Mouse (Mus musculus) liver, adult 2 months (tissue): Measurements from ENCODE around the gene Lingo3. TPM values are rescaled to one million over a fixed set of nuclear protein-coding genes. Genes with fewer than 3 reads are reported as not detected.
"Not testable (repeated sequence)": the region's sequence is repeated elsewhere in the genome, so short reads cannot be mapped to it uniquely, and the experiment has no call there.

Experiments
- DNase-seq: peaks from one replicate; pipeline ENCODE4 v3.0.0-alpha.2; 2011; ENCODE audit warnings: low read depth, low spot score; ENCODE audit errors: extremely low read depth
- H3K27ac ChIP-seq: fragments of 200-500 bp; replicated peaks from 2 replicates; pipeline ENCODE4 v1.5.1; 2012; ENCODE audit warnings: low read depth, mild to moderate bottlenecking, control low read depth, inconsistent platforms, low read length; ENCODE audit not compliant: insufficient read depth
- H3K27me3 ChIP-seq: fragments of 200-500 bp; 2 replicates; pipeline ENCODE4 v1.6.1; 2012; ENCODE audit warnings: mild to moderate bottlenecking, moderate library complexity, low read length, inconsistent platforms; ENCODE audit not compliant: control insufficient read depth, insufficient read depth
- H3K36me3 ChIP-seq: fragments of 200-500 bp; 2 replicates; pipeline ENCODE4 v1.6.1; 2012; ENCODE audit warnings: low read length, inconsistent platforms; ENCODE audit not compliant: control insufficient read depth, insufficient read depth
- H3K4me1 ChIP-seq: fragments of 200-500 bp; 2 replicates; pipeline ENCODE4 v1.6.1; 2011; ENCODE audit warnings: low read length; ENCODE audit not compliant: control insufficient read depth, insufficient read depth
- H3K4me3 ChIP-seq: fragments of 200-500 bp; 2 replicates; pipeline ENCODE4 v1.5.1; 2011; ENCODE audit warnings: low read depth, mild to moderate bottlenecking, control low read depth, low read length, moderate library complexity; ENCODE audit not compliant: insufficient read depth
- H3K79me2 ChIP-seq: fragments of 200-500 bp; 2 replicates; pipeline ENCODE4 v1.6.1; 2012; ENCODE audit warnings: inconsistent platforms, mild to moderate bottlenecking, low read length, moderate library complexity; ENCODE audit not compliant: control insufficient read depth, insufficient read depth
- H3K9ac ChIP-seq: fragments of 200-500 bp; 2 replicates; pipeline ENCODE4 v1.6.1; 2012; ENCODE audit warnings: low read depth, mild to moderate bottlenecking, control low read depth, inconsistent platforms, low read length
- CTCF ChIP-seq: fragments of 200-500 bp; IDR thresholded peaks from 2 replicates; pipeline ENCODE4 v1.5.1; 2011; ENCODE audit warnings: low read depth, low read length, control low read depth
- POLR2A ChIP-seq: fragments of 200-500 bp; IDR thresholded peaks from 2 replicates; pipeline ENCODE4 v1.6.1; 2011; ENCODE audit warnings: low read length, control low read depth; ENCODE audit not compliant: insufficient read depth; ENCODE audit errors: extremely low read depth
- WGBS: fragments of 180-500 bp; shearing (Covaris S2); methylation state at CpG from one replicate; pipeline ENCODE4 v1.1.7; 2018; 5-methylcytosine and 5-hydroxymethylcytosine counted together
- polyA plus RNA-seq: library from polyadenylated mRNA; depleted of rRNA; stranded (reverse); fragments of >200 nt; gene quantifications from 2 replicates; pipeline ENCODE4 v1.2.3, GENCODE M21; 2012
- total RNA-seq: library from RNA; depleted of rRNA; stranded (reverse); fragments of >200 nt; gene quantifications from 2 replicates; pipeline ENCODE4 v1.2.3, GENCODE M21; 2014

Gene Lingo3
- total and polyA plus RNA-seq, 2 experiments: 0.05 TPM; not detected in 1

DNA sequence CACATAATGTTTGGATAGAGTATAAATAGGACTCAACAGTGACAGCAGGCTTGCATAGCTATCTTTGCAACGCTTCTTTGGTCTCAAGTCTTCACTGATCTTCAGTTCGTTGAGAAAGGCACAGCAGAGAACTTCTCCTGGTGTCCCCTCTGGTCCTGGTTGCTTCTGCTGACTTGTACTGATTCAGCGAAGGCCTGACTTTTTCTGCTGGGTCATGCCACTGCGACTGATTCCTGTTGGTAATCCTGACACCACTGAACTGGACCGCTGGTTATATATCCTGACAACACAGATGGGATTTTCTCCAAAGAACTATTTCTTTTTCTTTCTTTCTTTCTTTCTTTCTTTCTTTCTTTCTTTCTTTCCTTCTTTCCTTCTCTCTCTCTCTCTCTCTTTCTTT is 21.3 kb downstream of the Lingo3 start:
- DNase-seq: no peak
- Histone ChIP-seq H3K4me1 (peaks cover 16% of the 10 kb centered on the region), H3K27me3 (no peaks in the 10 kb centered on the region), H3K27ac (no peak overlapping the region), H3K79me2 (peaks cover 10% of the 10 kb centered on the region; the same call in 1 of the 2 replicates), H3K4me3 (no peak overlapping the region), H3K36me3 (no peaks in the 10 kb centered on the region), H3K9ac (no peak overlapping the region)
- WGBS: 85% methylated on average over 5 of the region's 5 CpGs
- TF ChIP-seq POLR2A: no peak

GRCm38 (mm10) chr10:80821991-80822390 is 21.8 kb downstream of the Lingo3 start:
- no peaks in the 10 kb centered on the region for H3K27me3 ChIP-seq
- H3K4me1 ChIP-seq: peaks cover 16% of the 10 kb centered on the region
- no peak overlapping the region for H3K9ac ChIP-seq
- peak; percentile 31 for DNase-seq
- WGBS: 45% methylated on average over 2 of the region's 2 CpGs
- H3K4me3 ChIP-seq: no peak overlapping the region
- H3K36me3 ChIP-seq: no peaks in the 10 kb centered on the region
- peaks cover 4% of the 10 kb centered on the region; the same call in 1 of the 2 replicates for H3K79me2 ChIP-seq
- TF ChIP-seq CTCF: 0 out of 2 replicates have a peak, but pooled peaks have one; percentile 13
- TF ChIP-seq POLR2A: no peak
- H3K27ac ChIP-seq: no peak overlapping the region

- TF ChIP-seq POLR2A: no peak
- TF ChIP-seq CTCF: no peak
- no peaks in the 10 kb centered on the region for H3K36me3 ChIP-seq
- peaks cover 12% of the 10 kb centered on the region for H3K4me1 ChIP-seq
- 10% methylated on average over 3 of the region's 3 CpGs for WGBS
- DNase-seq: peak; percentile 98
- no peaks in the 10 kb centered on the region for H3K27me3 ChIP-seq
- H3K9ac ChIP-seq: no peak overlapping the region
- H3K27ac ChIP-seq: peak overlapping the region; percentile 65
- no peaks in the 10 kb centered on the region for H3K79me2 ChIP-seq
- no peak overlapping the region for H3K4me3 ChIP-seq
Observed at GRCm38 (mm10) chr10:80819406-80819805, 24.4 kb downstream of the Lingo3 start.

DNA sequence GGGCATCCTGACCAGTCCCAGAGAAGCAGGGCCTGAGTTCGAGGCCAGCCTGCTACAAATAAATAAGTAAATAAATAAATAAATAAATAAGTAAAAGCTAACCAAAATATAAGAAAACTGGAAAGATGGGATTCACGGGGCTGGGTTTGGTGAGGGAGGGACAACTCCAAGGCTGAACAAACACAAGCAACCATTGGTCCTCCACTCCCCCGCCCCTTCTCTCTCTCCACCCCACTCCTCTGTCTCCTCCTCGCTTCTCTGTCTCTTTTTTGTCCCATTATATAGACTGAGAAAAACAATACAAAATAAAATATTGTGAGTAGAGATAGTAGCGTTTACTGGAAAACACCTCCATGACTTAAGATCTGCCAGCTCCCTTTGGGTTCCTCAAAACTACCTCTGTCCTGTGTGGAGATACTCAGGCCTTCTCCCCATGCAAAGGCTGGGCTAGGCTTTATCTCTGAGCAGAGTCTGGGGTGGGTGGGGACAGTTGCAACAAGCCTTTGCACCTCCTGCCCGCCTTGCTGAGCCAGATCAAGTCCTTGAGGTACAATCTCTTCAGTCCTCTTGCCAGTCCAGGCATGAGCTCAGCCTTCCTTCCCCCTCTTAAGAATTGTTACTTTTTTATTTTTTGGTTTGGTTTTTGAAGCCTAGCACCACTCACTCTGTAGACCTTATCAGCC is 25.1 kb downstream of the Lingo3 start:
- H3K79me2 ChIP-seq: no peaks in the 10 kb centered on the region
- H3K4me3 ChIP-seq: no peak overlapping the region
- no peak for TF ChIP-seq POLR2A
- TF ChIP-seq CTCF: no peak
- DNase-seq: peak; percentile 70
- no peak overlapping the region for H3K9ac ChIP-seq
- peaks cover 7% of the 10 kb centered on the region; the same call in 1 of the 2 replicates for H3K4me1 ChIP-seq
- peak overlapping the region; percentile 65 for H3K27ac ChIP-seq
- no peaks in the 10 kb centered on the region for H3K36me3 ChIP-seq
- WGBS: 43% methylated on average over 6 of the region's 6 CpGs
- H3K27me3 ChIP-seq: no peaks in the 10 kb centered on the region

DNA sequence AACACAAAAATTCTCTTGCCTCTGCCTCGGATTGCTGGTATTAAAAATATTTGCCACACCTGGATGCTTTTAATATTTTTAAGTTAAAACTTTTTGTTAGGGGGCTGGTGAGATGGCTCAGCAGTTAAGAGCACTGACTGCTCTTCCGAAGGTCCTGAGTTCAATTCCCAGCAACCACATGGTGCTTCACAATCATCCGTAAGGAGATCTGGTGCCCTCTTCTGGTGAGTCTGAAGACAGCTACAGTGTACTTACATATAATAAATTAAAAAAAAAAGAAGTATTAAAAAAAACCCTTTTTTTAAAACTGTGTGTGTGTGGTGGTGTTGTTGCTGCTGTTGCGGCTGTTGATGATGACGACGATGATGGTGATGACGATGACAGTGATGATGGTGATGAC is 25.9 kb downstream of the Lingo3 start:
- not testable (repeated sequence) for H3K27ac ChIP-seq, H3K79me2 ChIP-seq, H3K36me3 ChIP-seq, H3K4me1 ChIP-seq, H3K4me3 ChIP-seq, H3K9ac ChIP-seq, H3K27me3 ChIP-seq
- WGBS: 89% methylated on average over 7 of the region's 7 CpGs
- DNase-seq: peak; percentile 44

DNA sequence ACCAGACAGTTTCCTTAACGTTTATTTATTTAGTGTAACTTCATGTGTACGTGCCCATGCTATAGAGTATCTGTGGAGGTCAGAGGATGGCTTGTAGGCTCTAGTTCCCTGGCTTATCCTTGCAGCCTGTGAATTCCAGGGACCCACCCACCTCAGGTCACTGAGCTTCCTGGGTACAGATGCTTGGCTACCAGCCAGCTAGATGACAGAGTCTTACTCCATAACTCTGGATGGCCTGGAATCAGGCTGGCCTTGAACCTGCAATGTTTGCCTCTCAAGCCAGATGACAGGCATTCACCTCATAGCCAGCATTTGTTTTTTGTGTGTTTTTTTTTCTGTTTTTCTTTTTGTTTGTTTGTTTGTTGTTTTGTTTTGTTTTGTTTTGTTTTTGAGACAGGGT is 26.7 kb downstream of the Lingo3 start:
- H3K36me3 ChIP-seq: no peaks in the 10 kb centered on the region
- H3K9ac ChIP-seq: no peak overlapping the region
- H3K27ac ChIP-seq: no peak overlapping the region
- peak; percentile 66 for DNase-seq
- H3K4me1 ChIP-seq: peaks cover 6% of the 10 kb centered on the region; the same call in 1 of the 2 replicates
- 58% methylated on average over 2 of the region's 2 CpGs for WGBS
- no peak for TF ChIP-seq POLR2A
- no peak for TF ChIP-seq CTCF
- no peak overlapping the region for H3K4me3 ChIP-seq
- no peaks in the 10 kb centered on the region for H3K79me2 ChIP-seq
- no peaks in the 10 kb centered on the region for H3K27me3 ChIP-seq

- 88% methylated on average over 3 of the region's 3 CpGs for WGBS
Observed at GRCm38 (mm10) chr10:80816303-80816702, 27.5 kb downstream of the Lingo3 start.

More at GRCm38 (mm10) chr10:80816303-80816702, 27.5 kb downstream of the Lingo3 start:
- not testable (repeated sequence) for H3K9ac ChIP-seq, H3K36me3 ChIP-seq, H3K4me3 ChIP-seq, H3K79me2 ChIP-seq, DNase-seq, H3K4me1 ChIP-seq, H3K27me3 ChIP-seq, H3K27ac ChIP-seq
